Mouse (Mus musculus): ENCODE measurements around the gene Ndrg2.
"Not testable (repeated sequence)": the region's sequence is repeated elsewhere in the genome, so short reads cannot be mapped to it uniquely, and the experiment has no call there.

Gene Ndrg2

DNA sequence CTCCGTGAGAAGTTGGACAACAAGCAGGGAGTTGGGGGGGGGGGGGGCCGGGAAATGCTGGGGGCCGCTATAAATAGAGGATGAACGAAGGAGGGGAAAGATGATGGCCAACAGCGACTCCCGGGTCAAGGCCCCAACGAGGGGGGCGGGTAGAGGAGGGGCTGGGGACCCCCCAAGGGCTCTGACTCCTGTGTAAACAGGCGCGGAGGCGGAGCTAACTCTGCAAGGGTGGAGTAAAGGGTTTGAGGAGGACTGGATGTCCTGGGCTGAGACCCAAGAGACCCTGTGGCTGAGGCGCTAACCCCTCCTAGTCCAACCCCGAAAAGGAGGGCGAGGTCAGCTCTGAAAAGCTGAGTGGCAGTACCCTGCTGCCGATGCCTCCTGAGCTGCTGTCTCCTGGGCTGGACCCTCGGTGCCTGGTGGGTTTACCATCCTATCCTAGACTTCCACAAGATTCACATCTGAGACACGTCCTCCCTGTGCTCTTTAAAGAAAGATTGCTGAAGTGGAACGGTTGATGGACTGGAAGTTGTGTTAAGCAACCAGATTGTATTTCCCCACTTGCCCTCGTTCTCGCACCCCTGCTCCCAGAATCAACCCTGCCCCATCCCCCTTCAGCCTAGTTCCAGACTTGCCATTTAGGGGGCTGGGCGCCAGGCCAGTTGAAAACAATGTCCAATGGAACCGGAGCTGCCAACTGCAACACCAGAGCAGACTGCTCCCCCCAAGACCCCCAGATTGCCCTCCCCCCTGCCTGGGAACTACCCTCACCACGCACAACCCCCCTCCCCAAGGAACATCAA, at the start of gene Ndrg2:
TSS of gene Ndrg2 (minus strand) at position 199 of the 803 bp plus-strand sequence.
- in situ Hi-C loops (cut with MboI, MseI), result no loop called here

DNA sequence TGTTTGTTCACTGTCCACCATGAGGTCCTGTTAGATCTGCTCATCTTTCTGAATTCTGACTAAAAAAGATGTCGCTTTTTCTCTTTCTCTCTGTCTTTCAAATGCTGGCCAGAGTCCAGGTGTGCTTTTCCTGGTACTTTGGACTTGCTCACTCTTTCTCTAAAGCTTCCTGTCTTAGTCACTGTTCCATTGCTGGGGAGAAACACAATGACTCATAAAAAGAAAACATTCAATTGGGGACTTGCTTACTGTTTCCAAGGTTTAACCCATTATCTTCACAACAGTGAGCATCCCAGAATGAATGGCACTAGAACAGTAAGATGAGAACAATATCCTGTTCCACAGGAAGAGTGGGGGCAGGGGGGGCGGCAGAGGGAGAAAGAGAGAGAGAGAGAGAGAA, 46.4 kb upstream of the Ndrg2 start:
- in situ Hi-C loops (cut with MboI, MseI), result no loop called here

DNA sequence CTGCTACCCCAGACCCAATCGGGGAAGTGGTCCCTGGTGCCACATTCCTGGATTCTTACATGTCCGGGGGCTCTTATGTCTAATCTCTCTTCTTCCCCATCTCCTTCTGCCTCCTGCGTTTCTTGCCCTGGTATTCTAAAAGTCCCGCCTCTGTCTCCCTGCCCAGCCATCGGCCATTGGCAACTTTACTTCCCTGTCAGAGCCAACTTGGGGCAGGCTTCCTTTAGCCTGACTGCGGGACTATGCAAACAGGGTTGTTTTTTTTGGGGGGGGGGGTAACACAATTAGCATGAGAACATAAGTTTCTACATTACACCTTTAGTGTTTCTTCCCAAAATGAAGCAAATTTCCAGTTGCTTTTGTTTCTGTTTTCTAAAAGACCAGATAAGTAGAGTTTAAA, 29.4 kb upstream of the Ndrg2 start:
- in situ Hi-C loops (cut with MboI, MseI), result no loop called here

DNA sequence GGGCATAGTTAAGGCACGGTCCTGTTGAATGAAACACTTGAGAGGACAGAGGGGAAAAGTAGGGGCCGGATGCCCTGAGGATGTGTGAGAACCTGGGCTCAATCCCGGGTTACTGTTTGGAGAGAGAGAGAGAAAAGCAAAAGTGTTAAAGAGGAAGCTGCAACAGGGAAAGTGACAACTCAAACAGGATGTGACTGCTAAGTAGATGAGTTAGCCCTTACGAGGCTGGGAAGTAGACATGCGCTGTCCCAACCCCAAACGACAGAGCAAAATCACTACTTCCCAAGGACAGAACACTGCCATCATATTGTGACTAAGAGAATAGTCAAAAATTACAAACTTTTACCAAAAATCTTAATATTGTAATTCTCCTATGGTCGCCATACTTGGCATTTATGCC, 28.3 kb upstream of the Ndrg2 start:
- in situ Hi-C loops (cut with MboI, MseI), result no loop called here

DNA sequence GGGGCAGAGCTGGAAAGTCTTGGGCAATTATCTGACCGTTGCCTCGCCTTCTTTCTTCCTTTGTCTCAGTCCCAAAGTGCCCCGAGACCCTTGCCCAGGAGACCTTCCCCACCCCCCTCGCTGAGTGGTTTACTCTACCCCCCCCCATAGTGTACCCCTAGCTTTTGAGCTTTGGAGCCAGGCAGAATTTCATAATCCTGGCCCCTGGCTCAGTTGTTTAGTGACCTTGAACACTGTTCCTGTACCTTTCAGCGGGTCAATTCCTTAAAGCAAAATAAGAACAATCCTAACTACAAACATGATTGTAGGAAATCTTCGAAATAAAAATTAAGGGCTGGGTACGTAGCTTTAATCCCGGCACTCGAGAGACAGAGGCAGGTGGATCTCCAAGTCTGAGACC, 27.6 kb upstream of the Ndrg2 start:
- in situ Hi-C loops (cut with MboI, MseI), result no loop called here

DNA sequence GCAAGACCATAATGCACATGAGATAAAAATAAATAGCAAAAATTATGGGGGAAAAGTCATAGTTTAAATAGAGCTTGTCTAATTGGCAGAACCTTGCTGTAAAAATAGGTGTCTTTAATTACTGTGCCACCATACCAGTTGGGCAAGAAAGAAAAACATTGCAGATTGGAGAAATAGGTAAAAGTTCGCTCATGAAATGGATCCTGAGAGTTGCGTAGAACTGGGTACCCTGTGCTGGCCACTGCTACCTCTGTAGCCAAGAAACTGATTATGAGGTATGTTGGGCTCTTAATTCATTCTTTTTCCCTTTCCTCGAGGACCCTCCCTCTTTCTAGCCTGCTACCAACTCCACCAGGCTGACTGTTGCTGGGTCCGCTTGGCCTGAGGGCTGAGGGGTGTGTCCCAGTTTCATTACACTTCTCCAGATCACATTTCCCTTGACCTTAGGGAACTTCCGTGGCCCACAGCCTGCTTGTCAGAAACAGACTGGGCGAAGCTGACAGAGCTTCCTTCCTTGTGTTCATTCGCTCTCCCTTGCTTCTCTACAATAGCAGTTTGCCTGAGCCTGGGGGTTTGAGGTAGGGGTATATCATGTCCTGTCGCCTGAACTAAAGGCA, 27.1 kb upstream of the Ndrg2 start:
- in situ Hi-C loops (cut with MboI, MseI), result no loop called here

DNA sequence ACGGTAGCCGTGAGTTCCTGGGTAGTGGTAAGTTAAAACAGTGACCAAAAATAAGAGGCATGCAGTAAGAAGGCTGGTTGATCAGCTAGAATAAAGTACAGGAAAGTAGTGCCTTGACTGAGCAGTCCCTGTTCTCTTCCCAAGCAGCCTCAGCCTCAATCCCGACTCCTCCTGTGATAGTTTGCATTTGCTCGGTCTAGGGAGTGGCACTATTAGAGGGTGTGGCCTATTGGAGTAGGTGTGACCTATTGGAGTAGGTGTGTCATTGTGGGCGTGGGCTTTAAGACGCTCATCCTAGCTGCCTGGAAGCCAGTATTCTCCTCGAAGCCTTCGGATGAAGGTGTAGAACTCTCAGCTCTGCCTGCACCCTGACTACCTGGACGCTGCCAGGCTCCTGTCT, 25.0 kb upstream of the Ndrg2 start:
- in situ Hi-C loops (cut with MboI, MseI), result no loop called here

DNA sequence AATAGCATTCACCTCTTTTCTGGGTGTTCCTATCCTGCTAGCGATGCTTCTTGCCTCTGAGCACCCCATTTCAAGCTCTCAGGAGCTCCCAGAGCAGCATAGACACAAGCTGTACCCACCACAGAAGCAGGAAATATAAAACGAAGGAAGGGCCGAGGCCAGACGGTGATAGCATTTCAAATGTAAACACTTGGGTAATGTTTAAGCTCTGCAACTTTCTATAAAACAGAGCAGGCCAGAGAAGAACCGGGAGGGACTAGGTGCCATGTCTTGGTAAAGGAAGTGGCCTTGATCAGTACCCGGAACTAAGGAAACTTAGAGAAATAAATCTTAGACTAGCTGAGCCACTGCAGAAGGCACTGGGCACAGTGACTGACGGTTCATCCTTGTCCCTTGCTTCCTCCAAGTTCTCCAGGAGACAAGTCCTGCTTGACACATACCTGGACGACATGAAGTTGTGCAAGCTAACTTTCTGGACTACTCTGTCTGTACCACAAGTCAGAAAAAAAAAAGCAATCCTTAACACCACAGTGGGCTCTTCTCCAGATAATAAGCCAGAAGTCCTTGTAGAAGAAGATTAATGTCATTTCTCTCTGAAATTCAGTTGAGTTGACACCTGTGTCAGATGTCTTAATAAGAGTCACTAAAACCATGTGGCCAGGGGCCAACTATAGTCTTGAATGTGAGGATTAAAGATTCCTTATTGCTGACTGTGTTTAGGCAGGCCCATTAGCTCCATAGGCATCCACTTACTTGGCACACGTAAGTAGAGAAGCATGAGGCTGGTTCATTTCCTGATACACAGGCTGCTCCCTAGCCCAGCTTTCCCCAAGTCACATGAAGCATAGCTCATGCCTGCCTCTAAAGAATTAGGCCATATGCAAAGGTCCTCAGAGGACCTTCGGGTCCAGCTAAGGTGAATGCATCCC, 18.4 kb upstream of the Ndrg2 start:
- in situ Hi-C loops (cut with MboI, MseI), result no loop called here

DNA sequence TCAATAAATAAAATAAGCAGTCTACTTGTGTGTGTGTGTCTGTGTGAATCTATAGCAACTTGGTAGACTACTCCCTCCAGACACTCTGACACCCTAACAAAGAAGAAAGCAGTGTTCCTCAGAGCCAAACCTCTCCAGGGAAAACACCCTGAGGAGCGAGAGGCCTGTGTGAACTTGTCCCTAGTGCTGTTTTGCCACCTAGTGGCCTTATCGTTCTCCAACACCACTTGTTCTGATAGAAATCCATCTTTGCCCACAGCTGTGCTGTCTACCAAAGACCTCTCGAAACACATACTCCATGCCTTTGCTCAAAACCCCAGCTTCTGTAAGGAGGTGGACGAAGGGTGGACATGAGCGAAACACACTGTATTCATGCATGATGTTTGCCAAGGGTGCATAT, 16.9 kb upstream of the Ndrg2 start:
- in situ Hi-C loops (cut with MboI, MseI), result no loop called here

DNA sequence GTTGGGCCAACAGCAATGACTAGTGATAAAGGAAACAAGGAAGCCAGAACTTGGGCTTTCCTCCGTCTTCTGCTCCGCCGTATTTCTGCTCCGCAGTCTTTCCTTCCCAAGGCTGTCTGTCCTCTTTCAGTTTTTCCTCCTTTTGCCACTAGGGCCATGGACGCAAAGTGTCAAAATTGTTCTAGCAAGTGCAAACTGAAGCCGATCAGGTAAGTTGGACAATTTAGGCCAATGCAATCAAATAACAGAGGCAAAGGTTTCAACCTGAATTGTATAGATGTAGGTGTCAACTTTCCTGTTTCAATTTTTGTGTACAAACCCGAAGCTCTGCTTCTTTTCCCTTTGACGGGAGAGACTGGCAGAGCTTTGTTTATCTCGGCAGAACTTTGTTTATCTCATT, 16.0 kb upstream of the Ndrg2 start:
- in situ Hi-C loops (cut with MboI, MseI), result no loop called here

DNA sequence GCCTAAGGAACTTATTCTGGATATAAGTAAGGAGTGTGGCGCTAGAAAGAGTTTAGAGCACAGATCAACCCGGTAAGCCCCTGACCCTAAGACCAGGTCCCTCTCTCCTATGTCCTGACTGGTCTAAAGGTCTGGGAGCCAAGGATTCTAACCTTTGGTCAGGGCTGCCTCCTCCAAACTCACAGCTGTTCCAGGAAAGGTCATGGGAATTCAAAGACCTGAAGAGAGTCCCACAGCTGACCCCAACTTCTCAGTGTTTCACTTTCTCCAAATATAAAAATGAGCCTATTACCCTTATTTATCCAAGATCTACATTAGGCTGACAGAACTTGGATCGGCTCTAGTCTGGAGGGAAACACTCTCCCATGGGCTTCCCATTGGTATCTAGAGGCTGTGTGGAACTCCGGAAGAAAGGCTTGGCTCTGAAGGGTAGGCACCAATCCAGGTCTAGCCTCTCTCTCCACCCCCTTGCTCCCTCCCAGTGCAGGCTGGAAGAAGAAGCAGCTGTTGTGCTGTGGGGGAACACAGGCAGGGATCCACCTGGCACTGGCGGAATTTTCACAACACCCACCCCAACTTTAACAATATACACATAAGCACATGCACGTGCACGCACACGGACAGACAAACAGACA, 15.5 kb upstream of the Ndrg2 start:
- in situ Hi-C loops (cut with MboI, MseI), result no loop called here

DNA sequence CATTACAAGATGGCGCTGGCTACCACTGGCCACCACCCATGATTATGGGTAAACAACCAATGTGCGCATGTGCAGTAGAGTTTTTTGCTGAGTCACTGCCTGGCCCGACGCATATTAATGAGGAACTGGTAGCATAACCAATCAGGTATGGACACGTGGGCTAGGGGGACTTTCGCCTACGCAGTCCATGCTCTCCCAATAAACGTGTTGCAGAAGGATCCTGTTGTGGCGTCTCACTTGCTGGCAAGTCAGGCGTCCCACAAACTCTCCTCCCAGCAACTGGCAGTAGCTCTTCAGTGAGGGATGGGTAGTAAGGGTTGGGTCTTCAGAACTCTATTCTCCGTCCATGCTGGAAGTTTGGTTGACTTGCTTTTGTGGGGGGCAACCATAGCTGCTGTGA, 13.0 kb upstream of the Ndrg2 start:
- in situ Hi-C loops (cut with MboI, MseI), result not testable (repeated sequence)

DNA sequence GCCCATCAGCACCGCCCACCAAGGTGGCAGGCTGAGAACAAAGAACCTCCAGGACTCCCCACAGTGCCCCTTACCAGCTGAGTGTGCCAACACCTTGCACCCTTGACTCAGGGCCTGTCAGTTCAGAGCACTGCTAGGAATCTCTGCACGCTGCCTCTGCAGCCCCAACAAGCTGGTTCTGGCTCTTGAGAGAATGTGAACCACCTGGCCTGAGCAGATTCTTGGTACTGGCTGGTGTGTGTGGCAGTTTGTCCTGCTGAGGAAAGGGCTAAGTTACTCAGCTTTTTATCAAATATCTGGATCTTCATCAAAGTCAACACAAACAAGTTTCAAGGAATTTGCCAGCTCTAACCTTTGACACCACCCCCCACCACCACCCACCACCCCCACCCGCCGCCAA, 9.5 kb upstream of the Ndrg2 start:
- in situ Hi-C loops (cut with MboI, MseI), result loop anchor here (5.0 kb wide), 1 partner anchor 69 kb away; no protein-coding TSS in a partner anchor

DNA sequence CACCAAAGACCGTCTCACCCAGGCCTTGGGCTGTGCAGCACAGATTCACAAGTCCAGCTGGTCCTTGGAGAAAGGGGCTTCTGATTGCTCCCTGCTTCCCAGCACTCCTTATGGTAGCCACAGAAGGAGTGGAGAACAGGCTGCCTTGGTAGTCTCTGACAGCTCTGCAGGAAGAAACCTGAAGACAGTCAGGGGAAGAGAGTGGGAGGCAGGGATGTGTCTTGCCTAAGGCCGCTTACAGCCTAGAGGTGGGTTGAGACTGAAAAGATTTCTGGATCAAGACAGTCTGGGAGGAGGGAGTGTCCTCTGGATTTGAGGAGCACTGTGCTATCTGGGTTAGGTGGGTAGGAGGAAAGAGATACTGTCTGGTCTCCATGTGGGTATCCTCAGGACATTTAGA, 9.0 kb upstream of the Ndrg2 start:
- in situ Hi-C loops (cut with MboI, MseI), result loop anchor here (5.0 kb wide), 1 partner anchor 69 kb away; no protein-coding TSS in a partner anchor

DNA sequence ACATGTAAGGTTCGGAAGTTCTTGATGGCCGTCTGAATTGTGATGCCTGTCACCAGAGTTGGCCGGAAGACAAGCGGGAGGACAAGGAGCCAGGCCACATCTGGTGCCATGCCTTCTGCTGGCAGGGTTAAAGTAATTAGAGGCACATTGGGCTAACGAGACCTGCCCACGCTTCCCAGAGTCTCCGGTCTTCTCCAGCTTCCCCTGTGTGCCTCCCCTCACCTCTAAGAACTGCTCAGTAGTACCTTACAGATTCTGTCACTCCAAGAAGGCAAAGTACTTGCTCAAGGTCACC, 8.6 kb upstream of the Ndrg2 start, which contains the start of gene Rnase13:
TSS of gene Rnase13 (minus strand) at position 203 of the 295 bp plus-strand sequence.
- in situ Hi-C loops (cut with MboI, MseI), result loop anchor here (5.0 kb wide), 1 partner anchor 70 kb away; no protein-coding TSS in a partner anchor

DNA sequence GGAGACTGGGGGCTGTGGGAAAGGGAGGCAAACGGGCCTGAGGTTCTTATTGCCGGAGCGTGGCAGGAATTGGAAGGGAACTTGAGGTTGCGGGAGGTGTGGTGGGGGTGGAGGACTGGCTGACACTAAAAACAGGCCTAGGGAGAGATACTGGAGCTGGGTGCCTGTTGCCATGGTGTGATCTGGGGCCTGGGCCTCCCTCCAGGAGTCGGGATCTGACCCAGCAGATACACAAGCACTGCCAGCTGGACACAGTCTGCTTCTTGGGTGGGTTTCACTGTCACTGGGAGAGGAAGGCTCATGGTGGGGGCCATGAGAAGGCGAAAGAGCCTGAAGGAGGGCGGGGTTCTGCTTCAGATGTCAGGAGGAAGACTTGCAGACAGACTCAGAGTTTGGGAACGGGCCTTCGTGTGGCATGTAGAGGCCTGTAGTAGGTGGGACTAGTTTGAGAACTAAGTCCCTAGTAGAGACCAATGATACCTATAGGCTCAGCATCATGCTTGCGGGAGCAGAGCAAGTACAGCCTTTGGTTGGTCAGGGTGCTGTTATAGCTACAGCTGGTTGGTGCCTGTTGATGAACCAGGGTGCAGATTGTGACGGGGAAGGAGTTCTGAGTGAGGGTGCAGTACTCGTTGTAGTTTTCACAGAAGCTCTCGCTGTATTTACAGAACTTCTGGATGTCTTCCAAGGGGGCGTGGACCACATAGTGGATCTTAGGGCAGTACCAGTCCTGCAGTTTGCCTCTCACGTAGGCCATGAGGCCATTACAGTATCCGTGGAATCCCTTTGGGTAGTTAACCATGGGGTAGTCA, 8.0 kb upstream of the Ndrg2 start:
- in situ Hi-C loops (cut with MboI, MseI), result loop anchor here (5.0 kb wide), 1 partner anchor 70 kb away; no protein-coding TSS in a partner anchor

DNA sequence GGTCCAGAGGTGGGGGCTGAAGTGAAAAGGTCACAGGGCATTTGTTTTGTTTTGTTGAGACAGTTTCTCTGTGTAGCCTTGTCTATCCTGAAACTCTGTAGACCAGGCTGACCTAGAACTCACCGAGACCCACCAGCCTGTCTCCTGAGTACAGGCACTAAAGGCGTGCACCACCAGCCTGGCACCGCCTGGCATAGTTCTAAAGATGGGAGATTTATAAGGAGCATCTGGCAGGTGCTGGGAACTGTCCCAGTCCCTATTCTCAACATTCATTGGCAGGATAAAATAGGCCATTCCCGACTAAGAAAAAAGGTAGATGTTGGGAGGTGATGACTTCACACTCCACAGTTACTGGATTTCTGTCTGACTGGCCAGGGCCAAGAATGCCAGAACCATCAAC, 5.0 kb upstream of the Ndrg2 start:
- in situ Hi-C loops (cut with MboI, MseI), result no loop called here

DNA sequence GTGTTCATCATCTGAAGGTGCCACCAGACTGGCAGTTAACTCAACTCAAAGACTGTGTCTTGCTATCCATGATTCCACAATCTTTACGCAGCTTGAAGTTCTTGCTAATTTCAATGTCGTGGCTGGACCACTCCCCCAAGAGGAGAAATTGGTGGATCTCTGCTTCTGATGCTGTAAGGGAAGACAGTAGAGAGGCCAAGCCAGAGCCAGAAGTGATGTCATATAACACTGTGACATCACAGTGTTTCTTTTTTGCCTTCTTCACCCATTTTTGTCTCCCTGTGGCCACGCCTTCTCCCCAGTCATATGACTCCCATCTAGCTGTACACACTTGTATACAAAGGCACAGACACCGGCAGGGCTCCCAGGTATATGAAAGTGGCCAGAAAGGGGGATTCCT, 4.2 kb upstream of the Ndrg2 start, which contains the start of gene Tppp2:
TSS of gene Tppp2 (plus strand) at position 301 of the 400 bp plus-strand sequence.
- in situ Hi-C loops (cut with MboI, MseI), result no loop called here

DNA sequence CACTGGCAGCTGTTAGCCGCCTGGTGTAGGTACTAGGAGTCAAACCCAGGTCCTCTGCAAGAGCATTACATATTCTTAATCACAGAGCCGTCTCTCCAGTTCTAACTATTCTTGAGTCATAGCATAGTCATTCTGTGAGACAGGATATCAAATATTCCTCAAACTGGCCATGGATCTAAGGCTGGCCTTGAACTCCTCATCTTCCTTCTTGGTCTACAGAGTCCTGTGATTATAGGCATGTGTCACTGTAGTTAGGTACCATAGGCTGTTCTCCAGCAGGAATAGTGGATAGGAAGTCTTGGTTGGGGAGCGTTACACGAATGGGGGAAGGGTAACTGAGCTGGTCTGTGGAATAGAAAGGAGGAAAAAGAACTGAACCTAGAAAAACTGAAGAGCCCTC, 2.6 kb upstream of the Ndrg2 start:
- in situ Hi-C loops (cut with MboI, MseI), result no loop called here

DNA sequence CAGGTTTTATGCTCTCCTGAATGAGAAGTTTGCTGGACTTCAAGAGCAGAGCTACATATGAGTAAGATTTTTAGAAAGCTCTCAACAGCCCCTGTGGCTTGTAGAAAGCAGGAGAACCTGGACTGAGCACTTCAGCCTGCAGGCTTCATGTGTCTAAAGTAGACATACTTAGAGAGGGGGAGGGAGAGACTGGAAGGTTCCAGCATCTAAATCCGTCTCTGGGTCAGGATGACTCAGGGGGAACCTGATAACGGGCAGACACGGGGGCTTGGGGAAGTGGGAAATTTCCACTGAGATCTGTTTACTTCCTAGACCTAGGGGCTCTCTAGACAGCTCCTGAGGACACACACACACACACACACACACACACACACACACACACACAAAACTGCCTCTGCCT, 1.1 kb upstream of the Ndrg2 start:
- in situ Hi-C loops (cut with MboI, MseI), result no loop called here
